Mouse (Mus musculus) liver, embryonic 13.5 days (tissue): ENCODE results near the gene Gstm6. TPM values are rescaled to one million over a fixed set of nuclear protein-coding genes. Genes with fewer than 3 reads are reported as not detected.
"Not testable (repeated sequence)": the region's sequence is repeated elsewhere in the genome, so short reads cannot be mapped to it uniquely, and the experiment has no call there.

Experiments used
- ATAC-seq: fragments of 200-750 bp; cut with Nextera tagmentation; 2 replicates; pipeline ENCODE4 v1.8.0; 2017; ENCODE audit warnings: low read depth, mild to moderate bottlenecking, moderate number of reproducible peaks, moderate library complexity
- DNase-seq: peaks from one replicate; pipeline ENCODE4 v3.0.0; 2022
- H3K27ac ChIP-seq: fragments of 300-500 bp; sonication (generic); 2 replicates; pipeline ENCODE4 v1.5.1; 2015; ENCODE audit warnings: moderate library complexity, mild to moderate bottlenecking, inconsistent platforms
- H3K27me3 ChIP-seq: fragments of 300-500 bp; sonication (generic); 2 replicates; pipeline ENCODE4 v1.6.1; 2015; ENCODE audit warnings: mild to moderate bottlenecking, inconsistent platforms
- H3K36me3 ChIP-seq: fragments of 300-500 bp; sonication (generic); 2 replicates; pipeline ENCODE4 v1.6.1; 2015; ENCODE audit warnings: mild to moderate bottlenecking, inconsistent platforms
- H3K4me1 ChIP-seq: fragments of 300-500 bp; sonication (generic); replicated peaks from 2 replicates; pipeline ENCODE4 v1.6.1; 2015; ENCODE audit warnings: inconsistent platforms
- H3K4me2 ChIP-seq: fragments of 300-500 bp; sonication (generic); 2 replicates; pipeline ENCODE4 v1.6.1; 2015; ENCODE audit warnings: inconsistent platforms, mild to moderate bottlenecking, moderate library complexity
- H3K4me3 ChIP-seq: fragments of 300-500 bp; sonication (generic); replicated peaks from 2 replicates; pipeline ENCODE4 v1.5.1; 2015; ENCODE audit warnings: mild to moderate bottlenecking, inconsistent platforms
- H3K9ac ChIP-seq: fragments of 300-500 bp; sonication (generic); 2 replicates; pipeline ENCODE4 v1.6.1; 2015; ENCODE audit warnings: mild to moderate bottlenecking, inconsistent platforms
- H3K9me3 ChIP-seq: fragments of 300-500 bp; sonication (generic); replicated peaks from 2 replicates; pipeline ENCODE4 v1.6.1; 2016; ENCODE audit warnings: inconsistent platforms
- WGBS: fragments of 180-500 bp; shearing (Covaris S2); methylation state at CpG from one replicate; pipeline ENCODE4 v1.1.7; 2015; ENCODE audit not compliant: insufficient replicate concordance; 5-methylcytosine and 5-hydroxymethylcytosine counted together
- polyA plus RNA-seq: library from polyadenylated mRNA; unstranded; fragments of >200 nt; fragmentation: Nextera tagmentation; extraction: Ambion mirVana; gene quantifications from 2 replicates; pipeline ENCODE4 v1.2.1, GENCODE M21; 2015

The Gstm6 gene
- polyA plus RNA-seq, 1 experiment from 2014 or later, result 9.0 TPM

- not testable (repeated sequence) for H3K4me2 ChIP-seq, H3K4me3 ChIP-seq, H3K27me3 ChIP-seq, H3K4me1 ChIP-seq, DNase-seq, ATAC-seq, H3K9ac ChIP-seq, H3K27ac ChIP-seq, H3K36me3 ChIP-seq, H3K9me3 ChIP-seq
- WGBS, result 64% methylated on average over 2 of the region's 2 CpGs
Observed at GRCm38 (mm10) chr3:107889236-107889635, 54.3 kb downstream of the Gstm6 start.

Other genes with a start within 250 kb of the Gstm6 start
- 28.2 and 32.2 TPM in 2 replicates for gene Ahcyl1, start 247.2 kb downstream of the Gstm6 start, polyA plus RNA-seq
- 4.6 and 6.1 TPM in 2 replicates for gene Csf1, start 183.3 kb downstream of the Gstm6 start, polyA plus RNA-seq
- gene Eps8l3, start 66.5 kb downstream of the Gstm6 start, polyA plus RNA-seq, result not detected in 2 replicates
- gene Gstm5, start 47.9 kb downstream of the Gstm6 start, polyA plus RNA-seq, result 148 and 158 TPM in 2 replicates
- gene Gstm7, start 11.9 kb downstream of the Gstm6 start, polyA plus RNA-seq, result 11.1 and 13.2 TPM in 2 replicates
- gene Gstm3, start 25.5 kb upstream of the Gstm6 start, polyA plus RNA-seq, result 11.4 and 11.8 TPM in 2 replicates
- 5.9 and 6.1 TPM in 2 replicates for gene Gstm2, start 42.7 kb upstream of the Gstm6 start, polyA plus RNA-seq
- 264 and 265 TPM in 2 replicates for gene Gstm1, start 74.2 kb upstream of the Gstm6 start, polyA plus RNA-seq
- gene Gstm4, start 101.1 kb upstream of the Gstm6 start, polyA plus RNA-seq, result 17.9 and 19.6 TPM in 2 replicates
- 46.0 and 48.2 TPM in 2 replicates for gene Ampd2, start 142.9 kb upstream of the Gstm6 start, polyA plus RNA-seq
- 2.6 and 3.1 TPM in 2 replicates for gene Gnat2, start 149.0 kb upstream of the Gstm6 start, polyA plus RNA-seq
- gene Gnai3, start 202.4 kb upstream of the Gstm6 start, polyA plus RNA-seq, result 67.8 and 83.4 TPM in 2 replicates
- not detected in 2 replicates for gene Gpr61, start 211.1 kb upstream of the Gstm6 start, polyA plus RNA-seq
- 0.35 and 0.51 TPM in 2 replicates for gene Amigo1, start 242.6 kb upstream of the Gstm6 start, polyA plus RNA-seq